Mouse (Mus musculus): Measurements from ENCODE around the gene Col11a2.
A peak's percentile ranks its signal among the peaks of the same experiment; 100 is the strongest.

Gene Col11a2

GRCm38 (mm10) chr17:34072091-34072490 is 32.9 kb downstream of the Col11a2 start:
- DNase-seq = no peak

DNA sequence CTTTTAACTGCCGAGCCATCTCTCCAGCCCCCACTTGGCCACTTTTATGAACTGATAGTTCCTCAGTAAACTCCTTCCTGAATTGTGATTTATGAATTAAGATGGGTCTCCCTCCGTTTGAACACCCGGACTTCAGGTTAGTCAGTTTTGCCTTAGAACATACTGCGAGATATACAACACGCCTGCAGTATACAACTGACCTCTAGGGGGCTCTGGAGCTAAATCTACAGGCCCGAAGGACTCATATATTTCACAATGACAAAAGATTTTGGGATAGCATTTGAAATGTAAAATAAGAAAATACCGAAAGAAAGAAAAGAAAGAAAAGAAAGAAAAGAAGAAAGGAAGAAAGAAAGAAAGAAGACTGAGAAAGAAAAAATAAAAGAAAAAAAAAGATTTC is 36.0 kb downstream of the Col11a2 start:
- DNase-seq = peak; percentile 68 to 93

DNA sequence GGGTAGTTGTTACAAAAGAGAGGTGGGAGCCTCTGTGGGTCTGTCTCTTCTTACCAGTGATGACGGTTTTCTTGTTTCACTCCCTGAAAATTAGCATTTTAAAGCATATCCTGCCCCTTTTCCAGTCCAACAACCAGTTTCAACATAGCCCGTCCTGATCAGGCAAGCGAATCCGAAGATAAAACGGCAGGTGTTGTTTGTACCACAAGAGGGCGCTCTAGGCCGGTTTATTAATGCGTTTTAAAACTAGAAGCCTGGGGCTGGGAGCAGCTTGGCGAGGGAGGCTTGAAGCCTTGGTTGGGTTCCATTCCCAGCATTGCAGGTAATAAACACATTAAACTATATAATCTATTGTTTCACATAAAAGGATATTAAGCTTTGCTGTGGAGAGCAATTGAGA is 38.3 kb downstream of the Col11a2 start:
- DNase-seq = peak; percentile 74 to 89

- no peak for DNase-seq
Observed at GRCm38 (mm10) chr17:34078148-34078547, 38.9 kb downstream of the Col11a2 start.

GRCm38 (mm10) chr17:34079002-34079401 is 39.8 kb downstream of the Col11a2 start:
- no peak for DNase-seq

DNA sequence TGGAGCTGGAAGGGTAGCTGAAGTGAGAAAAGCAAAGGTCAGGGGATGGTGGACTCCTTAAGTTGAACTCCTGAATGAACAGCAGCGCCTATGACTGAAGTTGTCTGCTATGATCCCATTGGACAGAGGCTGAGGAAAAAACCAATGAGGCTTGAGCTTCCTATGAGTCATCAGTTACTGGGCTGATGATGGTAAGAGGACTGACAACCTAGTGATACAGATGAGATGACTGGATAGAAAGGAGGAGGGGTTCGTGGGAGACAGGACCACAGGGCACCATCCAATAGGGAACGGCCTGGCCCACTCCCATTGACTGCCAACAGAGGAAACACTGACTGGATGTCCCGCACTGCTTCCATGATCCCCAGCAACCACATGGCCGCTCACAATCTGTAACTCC is 40.4 kb downstream of the Col11a2 start:
- peak in 1 of 2 experiments; percentile 12 for DNase-seq

- DNase-seq = no peak
Observed at GRCm38 (mm10) chr17:34083104-34083503, 43.9 kb downstream of the Col11a2 start.

GRCm38 (mm10) chr17:34087386-34087785 is 48.1 kb downstream of the Col11a2 start:
- no peak for DNase-seq

- DNase-seq = no peak
Observed at GRCm38 (mm10) chr17:34088124-34088523, 48.9 kb downstream of the Col11a2 start.

DNA sequence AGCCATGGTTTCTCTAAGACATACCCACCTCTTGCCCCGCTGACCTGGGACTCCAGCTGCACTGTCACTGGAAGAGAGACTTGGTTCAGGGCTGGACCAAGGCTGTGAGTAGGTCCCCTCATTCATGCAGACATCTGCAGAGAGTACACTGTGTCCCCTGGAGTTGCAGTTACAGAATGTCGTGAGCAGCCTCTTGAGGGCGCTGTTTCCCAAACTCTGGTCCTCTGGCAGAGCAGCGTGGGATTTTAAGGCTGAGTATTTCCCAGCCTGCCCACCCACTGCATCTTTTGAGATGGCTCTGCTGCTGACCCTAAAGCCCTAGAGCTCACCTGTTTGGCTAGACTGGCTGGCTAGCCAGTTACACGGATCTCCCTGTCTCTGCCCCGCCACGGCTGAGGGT is 51.7 kb downstream of the Col11a2 start:
- DNase-seq = peak in 1 of 2 experiments; percentile 44

GRCm38 (mm10) chr17:34092197-34092875 is 53.1 kb downstream of the Col11a2 start, which contains the start of gene H2-Oa:
Gene H2-Oa, plus strand, starts transcription at chr17:34092340.
- no peak for DNase-seq

- DNase-seq = peak; percentile 36 to 61
Observed at GRCm38 (mm10) chr17:34093199-34093874, 54.1 kb downstream of the Col11a2 start.

DNA sequence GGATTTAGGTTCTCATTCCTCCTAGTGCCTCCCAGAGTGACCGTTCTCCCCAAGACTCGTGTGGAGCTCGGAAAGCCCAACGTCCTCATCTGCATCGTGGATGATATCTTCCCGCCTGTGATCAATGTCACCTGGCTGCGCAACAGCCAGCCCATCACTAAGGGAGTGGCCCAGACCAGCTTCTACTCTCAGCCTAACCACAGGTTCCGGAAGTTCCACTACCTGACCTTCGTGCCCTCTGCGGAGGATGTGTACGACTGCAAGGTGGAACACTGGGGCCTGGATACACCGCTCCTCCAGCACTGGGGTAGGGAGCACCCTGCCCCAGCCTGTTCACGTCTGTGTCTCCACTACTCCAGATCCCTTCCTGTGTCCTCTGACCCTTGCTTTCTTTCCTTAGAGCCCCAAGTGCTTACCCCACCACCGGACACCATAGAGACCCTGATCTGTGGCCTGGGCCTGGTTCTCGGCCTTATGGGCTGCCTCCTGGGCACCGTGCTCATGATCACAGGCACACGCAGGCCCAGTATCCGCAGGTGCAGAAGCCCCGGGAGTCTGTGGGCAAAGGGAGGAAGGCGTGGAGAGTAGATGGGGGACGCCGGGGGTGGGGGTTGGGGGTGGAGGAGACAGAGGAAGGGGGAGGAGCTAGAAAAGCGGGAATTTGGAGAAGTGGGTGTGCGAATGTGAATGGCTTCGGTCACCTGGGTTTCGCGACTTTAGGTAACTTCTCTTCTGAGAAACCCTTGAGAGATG is 55.2 kb downstream of the Col11a2 start:
- no peak for DNase-seq

DNA sequence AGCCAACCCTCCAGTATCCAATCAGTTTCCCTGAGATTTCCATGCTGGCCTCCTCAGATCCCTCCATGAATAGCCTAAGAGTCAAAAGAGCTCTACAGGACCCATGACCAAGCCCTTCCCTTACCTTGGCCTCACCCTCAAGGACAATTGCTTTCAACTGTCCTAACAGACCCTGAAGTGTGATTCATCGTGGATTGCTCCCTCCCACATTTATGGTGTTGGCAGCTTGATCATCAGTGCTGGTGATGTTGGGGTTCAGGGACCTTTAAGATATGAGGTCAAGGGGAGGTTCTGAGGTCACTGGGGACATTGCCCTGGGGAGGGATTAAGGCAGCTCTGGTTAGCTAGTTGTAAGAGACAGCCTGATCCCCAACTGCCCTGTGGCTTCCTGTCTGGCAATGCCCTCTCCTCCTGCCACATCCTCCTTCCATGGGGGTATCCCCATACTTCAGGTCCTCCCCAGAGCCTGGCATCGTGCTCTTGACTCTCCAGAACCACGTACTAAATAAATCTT is 57.3 kb downstream of the Col11a2 start:
- DNase-seq = no peak

DNA sequence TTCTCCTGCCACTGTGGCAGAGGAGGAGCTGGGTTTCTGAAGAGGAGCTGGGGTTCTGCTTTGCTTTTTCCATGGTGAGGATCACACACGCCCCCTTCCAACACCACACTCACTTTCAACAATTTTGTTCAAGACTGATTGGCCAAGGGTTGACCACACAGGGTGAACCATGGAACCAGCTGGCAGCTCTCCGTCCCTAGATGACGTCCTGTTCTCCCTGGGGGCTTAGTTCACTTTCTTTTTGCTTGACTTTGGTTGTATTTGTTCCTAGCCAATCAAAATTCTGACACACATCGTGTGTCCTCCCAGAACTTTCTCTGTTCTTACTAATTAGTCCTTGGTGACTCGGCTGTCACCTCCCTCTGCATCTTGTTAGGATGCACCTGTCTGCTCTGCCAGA is 58.0 kb downstream of the Col11a2 start:
- DNase-seq = no peak

DNA sequence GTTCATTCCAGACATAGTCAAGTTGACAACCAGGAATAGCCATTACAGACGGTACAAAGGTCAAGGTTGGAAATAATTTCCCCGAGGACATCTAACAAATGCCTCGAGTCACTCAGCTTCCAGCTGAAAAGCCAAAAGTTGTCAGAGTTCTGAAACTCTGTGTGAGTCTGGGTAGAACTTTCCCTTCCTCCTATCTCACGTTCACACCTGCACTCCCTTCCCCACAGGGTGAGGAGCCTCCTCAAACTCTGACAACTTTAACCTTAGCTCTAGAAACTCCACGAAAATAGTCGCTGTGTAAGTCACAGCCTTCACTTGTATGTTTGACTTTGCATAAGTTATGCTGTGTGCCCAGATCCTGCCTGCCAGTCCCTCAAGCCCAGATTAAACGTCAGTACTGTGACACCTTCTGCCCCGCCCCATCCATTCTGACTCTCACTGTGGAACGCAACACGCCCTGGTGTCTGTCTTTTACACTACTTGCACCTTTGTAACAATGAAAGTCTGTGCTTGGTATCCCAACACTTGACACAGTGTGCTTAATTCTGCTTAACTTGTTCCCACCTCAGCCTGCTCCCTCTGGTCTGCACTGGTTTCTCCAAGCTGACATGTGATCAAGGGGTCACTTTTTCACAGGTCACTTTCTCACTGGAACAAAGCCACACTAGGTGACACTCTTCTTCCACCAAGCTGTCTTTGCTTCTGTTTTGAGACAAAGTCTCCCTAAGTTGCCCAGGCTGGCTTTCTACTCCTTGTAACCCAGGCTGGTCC is 59.7 kb downstream of the Col11a2 start:
- peak; percentile 45 to 59 for DNase-seq

- DNase-seq = peak; percentile 72 to 73
Observed at GRCm38 (mm10) chr17:34099531-34099930, 60.3 kb downstream of the Col11a2 start.

- no peak for DNase-seq
Observed at GRCm38 (mm10) chr17:34101185-34101584, 61.9 kb downstream of the Col11a2 start.

GRCm38 (mm10) chr17:34101604-34102032 is 62.4 kb downstream of the Col11a2 start:
- DNase-seq = peak; percentile 93 to 99

DNA sequence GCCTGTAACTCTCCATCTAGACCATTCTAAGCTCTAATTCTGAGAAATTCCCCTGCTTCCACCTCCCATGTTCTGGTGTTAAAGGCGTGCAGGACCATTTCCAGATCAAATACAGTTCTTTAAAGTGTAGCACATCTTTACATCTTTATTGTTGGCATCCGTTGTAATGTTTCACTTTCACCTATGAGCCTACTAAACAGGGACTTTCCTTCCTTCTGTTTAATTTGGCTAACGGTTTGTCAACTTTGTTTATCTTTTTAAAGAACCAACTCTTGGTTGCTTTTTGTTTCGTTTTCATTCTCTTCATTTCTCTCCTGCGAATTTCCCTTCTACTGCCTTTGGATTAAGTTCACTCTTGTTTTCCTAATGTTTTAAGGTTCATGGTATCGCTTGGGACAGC is 63.6 kb downstream of the Col11a2 start:
- no peak for DNase-seq

DNA sequence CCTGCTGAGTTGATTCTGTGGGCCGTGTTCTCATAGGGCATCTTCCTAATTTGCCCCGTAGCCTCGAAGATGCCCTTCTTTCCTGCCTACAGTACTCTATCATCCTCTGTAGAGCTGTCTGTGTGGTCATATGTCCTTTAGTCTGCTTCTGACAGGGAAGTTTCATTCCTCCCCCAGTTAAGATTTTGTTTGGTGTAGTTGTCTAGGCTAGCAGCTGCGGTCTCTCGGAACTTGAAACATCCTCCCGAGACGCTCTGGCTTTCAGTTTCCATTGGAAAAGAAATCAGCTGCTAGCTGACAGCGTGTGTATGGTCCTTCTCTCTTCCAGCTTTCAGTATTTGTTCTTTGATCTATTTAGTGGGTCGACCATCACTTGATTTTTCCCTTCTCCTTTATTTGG is 65.6 kb downstream of the Col11a2 start:
- no peak for DNase-seq

DNA sequence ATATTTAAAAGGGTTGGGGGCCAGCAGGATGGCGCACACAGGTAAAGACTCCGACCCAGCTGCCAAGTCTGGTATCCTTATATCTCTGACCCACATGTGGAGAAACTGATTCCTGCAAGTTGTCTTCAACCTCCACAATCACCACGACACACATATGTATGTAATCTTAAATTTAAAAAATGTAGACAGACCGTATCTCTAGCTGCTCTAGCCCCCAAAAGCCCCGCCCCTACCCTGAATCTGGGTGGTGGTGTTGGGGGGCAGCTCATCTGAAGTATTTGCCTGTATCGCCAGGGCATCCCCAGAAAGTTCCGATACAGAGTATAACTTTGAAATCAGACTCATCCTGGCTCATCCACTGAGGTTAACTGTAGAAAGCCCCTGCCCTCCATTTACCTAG is 67.3 kb downstream of the Col11a2 start:
- DNase-seq = no peak

All from kidney, postnatal 25 days (tissue).